Mouse (Mus musculus) liver, embryonic 12.5 days (tissue): ENCODE measurements around the gene Wdfy3. TPM values are rescaled to one million over a fixed set of nuclear protein-coding genes. Genes with fewer than 3 reads are reported as not detected.

Source experiments
- ATAC-seq: fragments of 200-750 bp; cut with Nextera tagmentation; 2 replicates; pipeline ENCODE4 v1.8.0; 2017; ENCODE audit warnings: moderate number of reproducible peaks, mild to moderate bottlenecking, moderate library complexity
- H3K27ac ChIP-seq: fragments of 300-500 bp; sonication (generic); 2 replicates; pipeline ENCODE4 v1.5.1; 2016; ENCODE audit warnings: mild to moderate bottlenecking
- H3K27me3 ChIP-seq: fragments of 300-500 bp; sonication (generic); replicated peaks from 2 replicates; pipeline ENCODE4 v1.6.1; 2016; ENCODE audit warnings: mild to moderate bottlenecking, moderate library complexity
- H3K36me3 ChIP-seq: fragments of 300-500 bp; sonication (generic); 2 replicates; pipeline ENCODE4 v1.6.1; 2016; ENCODE audit warnings: mild to moderate bottlenecking, moderate library complexity
- H3K4me1 ChIP-seq: fragments of 300-500 bp; sonication (generic); 2 replicates; pipeline ENCODE4 v1.6.1; 2016
- H3K4me2 ChIP-seq: fragments of 300-500 bp; sonication (generic); 2 replicates; pipeline ENCODE4 v1.6.1; 2016; ENCODE audit warnings: mild to moderate bottlenecking, moderate library complexity
- H3K4me3 ChIP-seq: fragments of 300-500 bp; sonication (generic); 2 replicates; pipeline ENCODE4 v1.5.1; 2016; ENCODE audit warnings: mild to moderate bottlenecking, moderate library complexity
- H3K9ac ChIP-seq: fragments of 300-500 bp; sonication (generic); 2 replicates; pipeline ENCODE4 v1.6.1; 2016; ENCODE audit warnings: mild to moderate bottlenecking, moderate library complexity
- H3K9me3 ChIP-seq: fragments of 300-500 bp; sonication (generic); replicated peaks from 2 replicates; pipeline ENCODE4 v1.6.1; 2016; ENCODE audit warnings: mild to moderate bottlenecking, moderate library complexity
- WGBS: fragments of 180-500 bp; shearing (Covaris S2); methylation state at CpG from one replicate; pipeline ENCODE4 v1.1.7; 2016; ENCODE audit not compliant: insufficient replicate concordance; 5-methylcytosine and 5-hydroxymethylcytosine counted together
- polyA plus RNA-seq: library from polyadenylated mRNA; unstranded; fragments of >200 nt; fragmentation: Nextera tagmentation; extraction: Ambion mirVana; gene quantifications from 2 replicates; pipeline ENCODE4 v1.2.1, GENCODE M21; 2016

The Wdfy3 gene
- polyA plus RNA-seq, 1 experiment from 2014 or later: 7.4 TPM

DNA sequence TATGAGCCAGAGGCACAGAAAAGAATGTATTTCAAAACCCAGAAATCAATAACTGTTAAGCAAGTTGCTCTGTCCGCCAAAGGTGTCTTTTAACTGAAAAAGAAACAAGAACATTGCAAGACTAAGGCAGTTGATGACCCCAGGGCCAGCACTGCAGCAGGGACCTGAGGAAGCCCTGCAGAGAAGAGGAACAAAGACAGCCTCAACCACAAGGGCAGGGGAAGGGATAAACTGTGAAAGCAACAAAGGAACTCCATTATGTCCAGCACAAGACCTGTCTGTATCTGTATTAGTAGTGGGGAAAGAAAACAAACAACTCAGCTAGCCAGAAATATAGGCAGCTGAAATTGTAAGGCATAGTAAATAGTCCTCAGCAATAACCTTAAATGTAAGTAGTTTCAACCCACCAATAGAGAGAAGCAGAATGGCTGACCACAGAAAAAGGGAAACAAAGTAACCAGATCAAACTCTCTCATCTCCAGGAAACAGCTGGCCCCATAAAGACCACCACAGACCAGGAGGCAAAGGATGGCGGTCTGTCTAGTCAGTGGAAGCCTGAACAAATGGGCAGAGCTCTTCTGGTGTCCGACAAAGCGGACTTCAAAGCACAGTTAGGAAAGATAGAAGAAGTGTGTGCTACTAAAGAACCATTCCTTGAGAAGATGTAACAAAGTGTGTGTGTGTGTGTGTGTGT lies 283.7 kb downstream of the Wdfy3 start:
- H3K4me3 ChIP-seq: no peak overlapping the region
- H3K9me3 ChIP-seq: no peaks in the 10 kb centered on the region
- H3K4me1 ChIP-seq: no peaks in the 10 kb centered on the region
- H3K9ac ChIP-seq: no peak overlapping the region
- no peak overlapping the region for H3K27ac ChIP-seq
- H3K36me3 ChIP-seq: no peaks in the 10 kb centered on the region
- no peak for ATAC-seq
- no peak overlapping the region for H3K4me2 ChIP-seq
- H3K27me3 ChIP-seq: no peaks in the 10 kb centered on the region
- 38% methylated on average over 4 of the region's 4 CpGs for WGBS

DNA sequence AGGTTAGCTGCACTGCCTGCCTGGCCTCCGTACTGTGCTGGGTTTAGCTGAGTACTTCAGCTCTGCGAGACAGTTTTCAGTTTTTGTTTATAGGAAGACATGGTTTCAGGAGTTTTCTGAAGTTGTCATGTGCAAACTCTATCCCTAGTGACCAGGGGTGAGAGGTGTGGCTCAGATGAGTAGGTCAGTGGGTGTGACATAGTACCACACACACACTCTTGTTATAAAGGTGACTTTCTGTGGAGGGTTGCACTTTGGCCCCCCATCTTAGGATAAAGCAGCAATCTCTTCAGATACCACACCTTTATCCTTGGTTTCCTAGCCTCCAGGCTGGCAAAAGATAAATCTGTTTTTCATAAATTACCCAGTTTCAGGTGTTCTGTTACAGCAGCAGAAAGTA lies 284.9 kb downstream of the Wdfy3 start:
- H3K4me1 ChIP-seq: no peaks in the 10 kb centered on the region
- no peak for ATAC-seq
- H3K4me3 ChIP-seq: no peak overlapping the region
- no peak overlapping the region for H3K27ac ChIP-seq
- H3K27me3 ChIP-seq: no peaks in the 10 kb centered on the region
- H3K36me3 ChIP-seq: no peaks in the 10 kb centered on the region
- no peak overlapping the region for H3K4me2 ChIP-seq
- H3K9ac ChIP-seq: no peak overlapping the region
- WGBS: 80% methylated on average over 2 of the region's 2 CpGs
- no peaks in the 10 kb centered on the region for H3K9me3 ChIP-seq

DNA sequence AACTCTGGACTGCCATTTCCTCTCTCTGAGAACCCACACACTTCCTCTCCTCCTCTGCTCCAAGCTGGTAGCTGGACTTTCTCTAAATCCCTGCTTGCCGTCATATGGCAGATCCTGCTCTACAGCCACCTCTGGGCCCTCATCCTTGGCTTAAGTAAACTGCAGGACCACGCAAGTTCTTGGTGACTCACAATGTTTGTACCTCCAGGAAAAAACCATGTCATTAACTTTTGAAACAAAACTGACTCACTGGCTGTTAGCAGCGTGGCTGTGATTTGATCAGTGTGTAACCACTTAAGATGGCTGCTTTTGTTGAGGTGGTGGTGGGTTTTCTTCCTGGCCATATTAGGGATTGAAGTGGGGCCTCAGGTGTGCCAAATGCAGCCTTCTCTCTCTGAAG lies 285.4 kb downstream of the Wdfy3 start:
- H3K4me2 ChIP-seq: no peak overlapping the region

More for the DNA sequence above, 285.4 kb downstream of the Wdfy3 start:
- ATAC-seq: no peak
- H3K9ac ChIP-seq: no peak overlapping the region
- H3K27ac ChIP-seq: no peak overlapping the region
- no peaks in the 10 kb centered on the region for H3K4me1 ChIP-seq
- 69% methylated on average over 3 of the region's 3 CpGs for WGBS
- no peaks in the 10 kb centered on the region for H3K27me3 ChIP-seq
- H3K4me3 ChIP-seq: no peak overlapping the region
- H3K9me3 ChIP-seq: no peaks in the 10 kb centered on the region
- H3K36me3 ChIP-seq: no peaks in the 10 kb centered on the region
